Mouse (Mus musculus) spleen, postnatal 10 days (tissue): ENCODE data around the gene Plpp7.

ENCODE experiments used
- DNase-seq, 2 experiments: peaks; one replicate each; pipeline ENCODE4 v3.0.0; 2021 to 2022; ENCODE audit warnings: low spot score in 2 of 2

Plpp7 gene

GRCm38 (mm10) chr2:32096122-32096420, 743 bp downstream of the Plpp7 start:
- no peak for DNase-seq

GRCm38 (mm10) chr2:32102944-32103343, 7.6 kb downstream of the Plpp7 start:
- no peak for DNase-seq

- DNase-seq, result no peak
Measured at GRCm38 (mm10) chr2:32103557-32103956, 8.2 kb downstream of the Plpp7 start.

- no peak for DNase-seq
Measured at GRCm38 (mm10) chr2:32104122-32104521, 8.8 kb downstream of the Plpp7 start.

GRCm38 (mm10) chr2:32105117-32105913, 10.0 kb downstream of the Plpp7 start:
- DNase-seq, result no peak

- no peak for DNase-seq
Measured at GRCm38 (mm10) chr2:32105930-32106329, 10.6 kb downstream of the Plpp7 start.

- DNase-seq, result no peak
Measured at GRCm38 (mm10) chr2:32111268-32111667, 15.9 kb downstream of the Plpp7 start.

- no peak for DNase-seq
Measured at GRCm38 (mm10) chr2:32112548-32112947, 17.2 kb downstream of the Plpp7 start.

- DNase-seq, result no peak
Measured at GRCm38 (mm10) chr2:32115851-32116268, 20.5 kb downstream of the Plpp7 start.

- no peak for DNase-seq
Measured at GRCm38 (mm10) chr2:32119802-32120750, 24.7 kb downstream of the Plpp7 start.

GRCm38 (mm10) chr2:32121150-32121549, 25.8 kb downstream of the Plpp7 start:
- peak in 1 of 2 experiments; percentile 62 for DNase-seq

GRCm38 (mm10) chr2:32121785-32122184, 26.5 kb downstream of the Plpp7 start:
- no peak for DNase-seq

- peak; percentile 81 to 88 for DNase-seq
Measured at GRCm38 (mm10) chr2:32127653-32128535, 32.6 kb downstream of the Plpp7 start.

GRCm38 (mm10) chr2:32128536-32128841, 33.2 kb downstream of the Plpp7 start:
- no peak for DNase-seq

- DNase-seq, result no peak
Measured at GRCm38 (mm10) chr2:32129383-32130074, 34.2 kb downstream of the Plpp7 start.

- peak in 1 of 2 experiments; percentile 81 for DNase-seq
Measured at GRCm38 (mm10) chr2:32130435-32130834, 35.1 kb downstream of the Plpp7 start.

- no peak for DNase-seq
Measured at GRCm38 (mm10) chr2:32131205-32131834, 36.0 kb downstream of the Plpp7 start.

- DNase-seq, result no peak
Measured at GRCm38 (mm10) chr2:32131866-32132566, 36.7 kb downstream of the Plpp7 start.

GRCm38 (mm10) chr2:32132567-32132992, 37.3 kb downstream of the Plpp7 start:
- peak; percentile 82 to 93 for DNase-seq

GRCm38 (mm10) chr2:32134039-32134438, 38.7 kb downstream of the Plpp7 start:
- DNase-seq, result peak; percentile 95
